Mouse (Mus musculus) bone marrow macrophage, adult 2 months (primary cell): ENCODE data around the gene Npsr1.

Experiments
- CTCF ChIP-seq: IDR thresholded peaks from 2 replicates; pipeline ENCODE4 v1.5.1; 2012; ENCODE audit warnings: low read depth, mild to moderate bottlenecking, low read length, moderate library complexity
- POLR2A ChIP-seq: IDR thresholded peaks from 2 replicates; pipeline ENCODE4 v1.6.1; 2012; ENCODE audit warnings: mild to moderate bottlenecking, low read depth, low read length, borderline replicate concordance

DNA sequence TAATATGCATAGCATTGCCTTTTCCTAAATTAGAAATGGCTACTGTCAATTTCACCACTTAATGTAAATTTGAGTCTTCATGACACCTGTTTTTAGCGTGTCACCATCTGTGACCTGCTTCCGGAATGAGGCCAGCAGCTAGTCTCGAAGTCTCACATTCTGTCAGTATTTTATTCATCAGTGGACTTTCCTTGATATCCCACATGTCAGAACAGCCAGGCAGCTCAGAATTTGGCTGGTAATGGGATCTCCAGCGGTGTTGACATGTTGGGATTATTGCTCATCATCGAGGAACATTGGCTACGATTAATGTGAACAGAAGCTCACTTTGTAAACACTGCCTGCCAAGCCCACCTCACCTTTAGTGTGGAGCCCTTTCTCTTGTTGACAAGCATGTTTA, 205.1 kb downstream of the Npsr1 start:
- TF ChIP-seq CTCF (no peak), POLR2A (no peak)
